Mouse (Mus musculus) midbrain, postnatal 0 days (tissue): Measurements from ENCODE around the gene Tox4. TPM values are rescaled to one million over a fixed set of nuclear protein-coding genes. Genes with fewer than 3 reads are reported as not detected.

Source experiments
- ATAC-seq: fragments of 200-750 bp; cut with Nextera tagmentation; 2 replicates; pipeline ENCODE4 v1.8.0; 2017; ENCODE audit warnings: moderate number of reproducible peaks, mild to moderate bottlenecking, moderate TSS enrichment, moderate library complexity; ENCODE audit not compliant: low FRiP score
- DNase-seq: peaks from one replicate; pipeline ENCODE4 v3.0.0-alpha.2; 2015; ENCODE audit warnings: low spot score
- H3K27ac ChIP-seq: fragments of 300-500 bp; sonication (generic); 2 replicates; pipeline ENCODE4 v1.5.1; 2014; ENCODE audit warnings: low read depth, mild to moderate bottlenecking, low read length, mixed read lengths
- H3K27me3 ChIP-seq: fragments of 300-500 bp; sonication (generic); 2 replicates; pipeline ENCODE4 v1.6.1; 2014; ENCODE audit warnings: low read length, control low read depth, mixed read lengths; ENCODE audit not compliant: insufficient read depth
- H3K36me3 ChIP-seq: fragments of 300-500 bp; sonication (generic); 2 replicates; pipeline ENCODE4 v1.6.1; 2014; ENCODE audit warnings: low read length, control low read depth, mixed read lengths; ENCODE audit not compliant: insufficient read depth
- H3K4me1 ChIP-seq: fragments of 300-500 bp; sonication (generic); 2 replicates; pipeline ENCODE4 v1.6.1; 2014; ENCODE audit warnings: mild to moderate bottlenecking, control low read depth, antibody characterized with exemption, low read length, mixed read lengths; ENCODE audit not compliant: insufficient read depth
- H3K4me2 ChIP-seq: fragments of 300-500 bp; sonication (generic); 2 replicates; pipeline ENCODE4 v1.6.1; 2014; ENCODE audit warnings: low read depth, mild to moderate bottlenecking, low read length, mixed read lengths; ENCODE audit not compliant: poor library complexity, severe bottlenecking
- H3K4me3 ChIP-seq: fragments of 300-500 bp; sonication (generic); 2 replicates; pipeline ENCODE4 v1.5.1; 2014; ENCODE audit warnings: low read depth, mild to moderate bottlenecking, low read length, moderate library complexity
- H3K9ac ChIP-seq: fragments of 300-500 bp; sonication (generic); replicated peaks from 2 replicates; pipeline ENCODE4 v1.6.1; 2014; ENCODE audit warnings: mild to moderate bottlenecking, low read length, moderate library complexity, mixed read lengths; ENCODE audit not compliant: poor library complexity, severe bottlenecking
- H3K9me3 ChIP-seq: fragments of 300-500 bp; sonication (generic); 2 replicates; pipeline ENCODE4 v1.6.1; 2016; ENCODE audit warnings: low read length, control low read depth
- CTCF ChIP-seq: IDR thresholded peaks from 2 replicates; pipeline ENCODE4 v1.5.1; 2016; ENCODE audit warnings: antibody characterized with exemption, mild to moderate bottlenecking
- WGBS: fragments of 180-500 bp; shearing (Covaris S2); extraction: QIAGEN DNeasy Blood & Tissue Kit; methylation state at CpG from one replicate; pipeline ENCODE4 v1.1.7; 2014; 5-methylcytosine and 5-hydroxymethylcytosine counted together
- polyA plus RNA-seq: library from polyadenylated mRNA; unstranded; fragments of >200 nt; fragmentation: Nextera tagmentation; extraction: Ambion mirVana; gene quantifications from 2 replicates; pipeline ENCODE4 v1.2.1, GENCODE M21; 2015
- total RNA-seq: library from RNA; depleted of rRNA; stranded (reverse); fragments of >200 nt; gene quantifications from 2 replicates; pipeline ENCODE4 v1.2.3, GENCODE M21; 2014

Gene Tox4
- total and polyA plus RNA-seq, 2 experiments from 2014 or later: 47.7 to 58.5 TPM

- Histone ChIP-seq H3K36me3 (peaks cover 26% of the 10 kb centered on the region), H3K9me3 (no peaks in the 10 kb centered on the region), H3K9ac (peak overlapping the region; percentile 98), H3K27me3 (no peaks in the 10 kb centered on the region), H3K4me2 (peak overlapping the region; percentile 85), H3K4me1 (peaks cover 13% of the 10 kb centered on the region), H3K27ac (peak overlapping the region; percentile 98), H3K4me3 (peak overlapping the region; percentile 86)
- ATAC-seq: peak; percentile 85
- peak; percentile 87 for DNase-seq
- no peak for TF ChIP-seq CTCF
- WGBS: 0% methylated on average over 31 of the region's 41 CpGs
These were observed 37.0 kb downstream of the Tox4 start for GRCm38 (mm10) chr14:52315792-52316440.

GRCm38 (mm10) chr14:52316441-52317225, 37.7 kb downstream of the Tox4 start:
- H3K27ac ChIP-seq: peak overlapping the region; percentile 98
- H3K36me3 ChIP-seq: peaks cover 25% of the 10 kb centered on the region
- H3K4me3 ChIP-seq: peak overlapping the region; percentile 86
- WGBS: 3% methylated on average over 16 of the region's 16 CpGs
- no peak for TF ChIP-seq CTCF
- H3K4me2 ChIP-seq: peak overlapping the region; percentile 85
- H3K4me1 ChIP-seq: peaks cover 13% of the 10 kb centered on the region
- DNase-seq (peak; percentile 54), ATAC-seq (peak; percentile 71)
- H3K27me3 ChIP-seq: no peaks in the 10 kb centered on the region
- H3K9ac ChIP-seq: peak overlapping the region; percentile 98
- no peaks in the 10 kb centered on the region for H3K9me3 ChIP-seq

- no peak for TF ChIP-seq CTCF
- H3K9me3 ChIP-seq: no peaks in the 10 kb centered on the region
- no peak overlapping the region for H3K4me2 ChIP-seq
- WGBS: 66% methylated on average over 6 of the region's 6 CpGs
- ATAC-seq (no peak), DNase-seq (no peak)
- H3K9ac ChIP-seq: no peak overlapping the region
- H3K36me3 ChIP-seq: 0 out of 2 replicates have a peak, but pooled peaks cover 1% of the 10 kb centered on the region
- H3K27ac ChIP-seq: no peak overlapping the region
- no peaks in the 10 kb centered on the region for H3K27me3 ChIP-seq
- no peak overlapping the region for H3K4me3 ChIP-seq
- peaks cover 3% of the 10 kb centered on the region for H3K4me1 ChIP-seq
These were observed 40.4 kb downstream of the Tox4 start for GRCm38 (mm10) chr14:52319361-52319760.

GRCm38 (mm10) chr14:52325890-52326289, 46.9 kb downstream of the Tox4 start:
- H3K4me1 ChIP-seq: no peaks in the 10 kb centered on the region; the same call in 1 of the 2 replicates
- H3K4me3 ChIP-seq: peak overlapping the region; percentile 0; the same call in 1 of the 2 replicates
- no peaks in the 10 kb centered on the region for H3K36me3 ChIP-seq
- H3K9me3 ChIP-seq: no peaks in the 10 kb centered on the region
- DNase-seq: peak; percentile 36
- TF ChIP-seq CTCF: peak; percentile 58
- 6% methylated on average over 4 of the region's 4 CpGs for WGBS
- H3K27ac ChIP-seq: no peak overlapping the region
- H3K27me3 ChIP-seq: no peaks in the 10 kb centered on the region
- peak overlapping the region; percentile 94 for H3K4me2 ChIP-seq
- H3K9ac ChIP-seq: no peak overlapping the region
- ATAC-seq: no peak

- no peaks in the 10 kb centered on the region for H3K27me3 ChIP-seq
- no peaks in the 10 kb centered on the region for H3K36me3 ChIP-seq
- ATAC-seq (peak; percentile 63), DNase-seq (peak; percentile 73)
- H3K4me2 ChIP-seq: peak overlapping the region; percentile 94
- WGBS: under 1% methylated on average over 14 of the region's 14 CpGs
- TF ChIP-seq CTCF: no peak
- H3K9me3 ChIP-seq: no peaks in the 10 kb centered on the region
- no peaks in the 10 kb centered on the region; the same call in 1 of the 2 replicates for H3K4me1 ChIP-seq
- peak overlapping the region; percentile 40 for H3K27ac ChIP-seq
- H3K9ac ChIP-seq: peak overlapping the region; percentile 59
- peak overlapping the region; percentile 42 for H3K4me3 ChIP-seq
These were observed 48.5 kb downstream of the Tox4 start for GRCm38 (mm10) chr14:52327375-52327901.
